Mouse (Mus musculus): Measurements from ENCODE around the gene Ssu72.
"Not testable (repeated sequence)": the region's sequence is repeated elsewhere in the genome, so short reads cannot be mapped to it uniquely, and the experiment has no call there.

The Ssu72 gene

DNA sequence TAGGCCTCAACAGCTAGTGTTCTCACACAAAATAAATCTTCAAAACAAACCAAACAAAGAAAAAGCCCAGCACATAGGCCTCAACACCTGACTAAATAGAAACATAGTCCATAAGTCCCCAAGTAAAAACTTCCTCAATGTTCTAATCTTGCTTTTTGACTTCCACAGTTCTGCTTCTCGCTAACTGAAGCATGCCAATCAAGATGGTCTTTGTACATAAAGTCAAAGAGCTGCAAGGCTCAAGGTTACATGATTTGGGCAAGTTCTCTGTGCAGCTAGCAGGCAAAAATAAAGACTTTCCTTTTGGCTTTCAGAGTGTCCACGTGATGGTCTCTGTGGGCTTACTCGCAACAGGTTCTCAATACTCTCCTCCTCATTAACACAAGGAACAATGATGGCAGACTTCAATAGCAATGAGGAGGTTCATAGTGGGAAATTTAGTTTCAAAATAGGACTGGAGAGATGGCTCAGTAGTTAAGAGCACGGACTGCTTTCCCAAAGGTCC lies 1.1 kb upstream of the Ssu72 start:
- no peak for DNase-seq

DNA sequence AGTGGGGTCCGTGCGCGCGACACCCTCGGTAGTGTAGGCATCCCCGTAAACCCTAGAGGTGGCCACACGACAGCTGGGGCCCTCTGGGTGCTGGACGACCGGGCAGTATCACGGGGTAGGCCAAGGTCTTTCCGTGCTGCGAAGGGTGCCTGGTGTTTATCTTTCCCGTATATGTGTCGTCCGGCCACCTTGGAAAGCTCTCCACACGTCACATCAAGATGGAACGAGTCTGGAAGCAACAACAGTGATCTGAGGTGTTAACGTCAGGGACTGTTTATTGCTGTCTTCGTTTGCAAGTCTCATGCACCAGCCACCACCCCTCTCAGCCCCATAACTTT lies 961 bp downstream of the Ssu72 start:
- no peak for DNase-seq

GRCm38 (mm10) chr4:155708582-155708981 lies 4.0 kb downstream of the Ssu72 start:
- no peak for DNase-seq

GRCm38 (mm10) chr4:155708988-155709387 lies 4.4 kb downstream of the Ssu72 start:
- DNase-seq, result no peak

GRCm38 (mm10) chr4:155710521-155711252 lies 6.1 kb downstream of the Ssu72 start:
- DNase-seq, result no peak

DNA sequence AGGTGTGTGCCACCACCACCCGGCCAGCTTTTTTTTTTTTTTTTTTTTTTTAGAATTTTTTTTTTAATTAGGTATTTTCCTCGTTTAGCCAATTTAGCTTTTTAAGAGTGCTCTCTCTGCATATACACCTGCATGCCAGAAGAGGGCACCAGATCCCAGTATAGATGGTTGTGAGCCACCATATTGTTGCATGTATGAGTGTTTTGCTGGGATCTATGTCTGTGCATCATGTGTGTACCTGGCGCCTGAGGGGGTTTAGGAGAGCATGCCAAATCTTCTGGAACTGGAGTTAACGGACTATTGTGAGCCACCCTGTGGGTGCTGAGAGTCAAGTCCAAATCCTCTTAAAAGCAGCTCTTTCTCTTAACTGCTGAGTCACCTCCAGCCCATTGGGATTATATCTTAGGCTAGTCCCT lies 17.1 kb downstream of the Ssu72 start:
- DNase-seq, result peak; percentile 22

DNA sequence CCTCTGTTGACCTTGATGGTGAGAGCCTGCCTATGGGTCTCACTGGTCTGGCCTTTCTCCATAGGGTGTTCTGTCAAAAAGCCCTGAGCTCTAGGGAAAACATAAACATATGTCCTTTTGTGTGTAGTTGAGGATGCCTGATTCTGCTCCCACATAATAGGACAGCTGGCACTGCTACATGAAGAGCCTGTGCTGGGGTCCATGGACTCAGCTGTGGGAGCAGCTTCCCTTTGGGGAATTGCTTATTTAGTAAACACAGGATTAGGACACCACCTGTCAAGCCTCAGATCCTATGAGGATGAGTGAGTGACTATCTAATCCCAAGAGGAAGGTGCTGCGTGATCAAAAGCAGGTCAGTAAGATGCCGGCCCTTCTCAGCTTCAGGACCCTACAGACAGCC lies 23.4 kb downstream of the Ssu72 start:
- DNase-seq, result no peak

DNA sequence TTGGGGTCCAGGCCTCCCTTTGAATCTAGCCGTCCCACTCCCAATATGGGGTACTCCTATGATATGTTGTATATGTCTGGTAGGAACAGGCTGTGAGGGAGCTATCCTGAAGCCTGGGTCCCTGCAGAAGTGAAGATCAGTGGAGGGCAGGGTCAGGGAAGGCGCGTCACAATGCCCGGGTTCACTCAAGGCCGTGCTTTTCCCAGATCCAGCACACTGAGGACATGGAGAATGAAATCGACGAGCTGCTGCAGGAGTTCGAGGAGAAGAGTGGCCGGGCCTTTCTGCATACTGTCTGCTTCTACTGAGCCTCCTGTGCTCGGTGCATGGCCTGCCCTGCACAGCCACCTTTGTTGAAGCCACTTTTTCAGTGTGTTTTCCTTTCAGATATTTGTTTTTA lies 28.7 kb downstream of the Ssu72 start:
- no peak for DNase-seq

GRCm38 (mm10) chr4:155734350-155734941 lies 29.8 kb downstream of the Ssu72 start, which contains the start of gene Tmem240:
TSS of gene Tmem240 (plus strand) at chr4:155734800.
- peak; percentile 86 for DNase-seq

- peak; percentile 60 for DNase-seq
Observed at GRCm38 (mm10) chr4:155734951-155735702, 30.5 kb downstream of the Ssu72 start.

- DNase-seq, result no peak
Observed at GRCm38 (mm10) chr4:155735788-155736187, 31.2 kb downstream of the Ssu72 start.

DNA sequence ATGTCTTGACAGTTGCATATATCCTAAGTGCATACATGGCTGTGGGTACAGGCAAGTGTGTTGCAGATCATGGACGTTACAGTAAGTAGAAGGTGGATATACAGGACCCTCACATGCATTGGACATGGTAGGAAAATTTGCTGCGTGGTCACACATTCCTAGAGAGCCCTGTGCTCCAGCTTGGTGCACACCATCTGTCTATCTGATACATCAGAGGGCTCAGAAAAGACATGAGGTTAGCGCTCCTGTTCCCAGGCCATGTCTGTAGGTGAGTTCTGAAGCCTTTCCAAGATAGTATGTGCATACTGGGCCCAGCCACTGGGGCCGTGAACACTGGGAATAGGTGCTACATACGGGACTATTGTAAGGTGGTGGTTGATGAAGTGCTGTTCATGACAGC lies 31.8 kb downstream of the Ssu72 start:
- no peak for DNase-seq

GRCm38 (mm10) chr4:155738262-155738661 lies 33.7 kb downstream of the Ssu72 start:
- no peak for DNase-seq

DNA sequence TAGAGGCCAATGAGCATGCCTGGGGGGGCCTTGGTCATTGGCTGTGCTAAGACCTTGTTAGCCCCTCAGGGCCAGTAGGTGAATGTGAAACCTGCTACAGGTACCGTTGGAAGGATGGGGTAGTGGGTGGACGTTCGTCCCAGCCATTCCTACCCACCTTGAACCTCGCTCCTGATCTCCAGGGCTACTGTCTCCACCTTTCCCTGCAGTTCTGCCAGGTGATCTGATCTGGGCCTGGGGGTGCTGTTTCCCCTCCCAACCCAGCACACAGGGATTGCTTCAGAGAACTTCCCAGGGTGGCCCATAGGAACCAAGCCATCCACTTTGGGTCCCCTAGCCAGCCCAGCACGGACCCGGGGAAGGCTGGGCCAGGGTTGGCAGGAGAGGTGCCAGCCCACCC lies 34.6 kb downstream of the Ssu72 start:
- DNase-seq, result no peak

DNA sequence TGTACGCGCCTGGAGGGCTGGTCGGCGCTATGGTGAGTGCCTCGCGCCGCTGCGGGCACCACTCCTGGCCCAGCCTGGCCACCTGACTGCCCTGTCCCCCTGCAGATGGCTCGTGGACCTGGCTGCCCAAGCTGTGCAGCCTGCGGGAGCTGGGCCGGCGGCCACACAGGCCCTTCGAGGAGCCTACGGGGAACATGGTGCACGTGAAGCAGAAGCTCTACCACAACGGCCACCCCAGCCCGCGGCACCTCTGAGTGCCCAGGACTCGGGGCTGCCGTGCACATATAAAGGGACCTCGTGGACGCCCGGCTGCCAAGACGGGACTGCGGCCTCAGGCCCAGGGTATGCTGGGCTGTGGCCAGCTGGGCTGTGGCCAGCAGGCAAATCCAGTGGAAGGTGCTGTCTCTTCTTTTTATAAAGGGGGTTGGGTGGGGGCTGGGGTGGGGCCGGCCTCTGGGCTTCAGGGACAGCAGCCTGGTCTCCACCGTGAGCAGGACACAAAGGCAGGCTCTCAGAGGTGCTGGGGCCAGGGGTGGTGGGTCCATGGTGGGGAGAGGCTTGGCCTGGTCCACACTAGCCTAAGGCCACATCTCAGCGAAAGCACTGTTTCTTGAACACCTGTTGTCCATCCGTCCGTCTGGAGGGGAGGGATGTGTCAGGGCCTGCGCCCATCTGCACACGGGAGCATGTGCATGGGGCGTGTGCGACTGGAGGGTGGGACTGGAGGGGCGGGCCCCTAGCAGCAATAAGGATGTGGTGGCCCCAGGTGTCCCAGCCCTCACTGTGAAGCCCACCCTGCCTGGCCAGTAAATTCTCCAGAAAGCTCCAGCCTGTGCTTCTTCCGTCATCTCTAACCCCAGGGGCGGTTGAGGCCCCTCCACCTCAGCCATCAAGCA lies 35.4 kb downstream of the Ssu72 start:
- DNase-seq, result no peak

GRCm38 (mm10) chr4:155740681-155741080 lies 36.1 kb downstream of the Ssu72 start:
- DNase-seq, result not testable (repeated sequence)

DNA sequence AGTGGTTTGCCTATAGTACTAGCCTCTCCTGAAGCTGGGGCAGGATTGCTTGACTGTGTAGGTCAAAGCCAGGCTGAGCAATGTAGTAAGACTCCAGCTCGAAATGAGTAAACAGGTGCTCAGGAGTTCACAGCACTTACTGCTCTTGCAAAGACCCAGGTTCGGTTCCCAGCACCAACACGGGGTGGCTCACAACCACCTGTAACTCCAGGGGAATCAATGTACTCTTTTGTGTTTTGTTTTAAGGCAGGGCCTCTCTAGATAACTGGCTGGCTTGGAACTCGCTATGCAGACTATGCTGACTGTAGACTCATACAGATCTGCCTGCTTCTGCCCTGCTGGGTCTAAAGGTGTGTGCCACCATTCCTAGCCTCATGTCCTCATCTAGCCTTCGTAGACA lies 38.1 kb downstream of the Ssu72 start:
- DNase-seq, result no peak

- no peak for DNase-seq
Observed at GRCm38 (mm10) chr4:155744474-155744873, 39.9 kb downstream of the Ssu72 start.

DNA sequence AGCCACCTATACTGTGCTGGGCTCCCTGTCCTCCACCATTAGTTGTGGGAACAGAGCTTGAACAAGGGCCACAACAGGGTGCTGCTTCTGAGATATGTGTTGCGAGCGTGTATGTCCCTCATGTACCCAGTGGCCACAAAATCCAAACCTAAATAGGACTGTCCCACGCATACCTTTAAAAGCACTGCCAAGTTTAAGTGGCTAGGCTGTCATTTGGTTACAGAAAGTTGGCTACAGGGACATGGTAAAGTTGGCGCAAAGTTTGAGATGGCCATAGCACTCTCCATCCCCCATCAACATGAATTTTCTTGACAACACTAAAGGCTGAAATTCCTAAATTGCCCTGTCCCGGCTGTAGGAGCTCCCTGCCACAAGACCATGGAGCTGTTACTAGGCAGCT lies 40.5 kb downstream of the Ssu72 start:
- no peak for DNase-seq

DNA sequence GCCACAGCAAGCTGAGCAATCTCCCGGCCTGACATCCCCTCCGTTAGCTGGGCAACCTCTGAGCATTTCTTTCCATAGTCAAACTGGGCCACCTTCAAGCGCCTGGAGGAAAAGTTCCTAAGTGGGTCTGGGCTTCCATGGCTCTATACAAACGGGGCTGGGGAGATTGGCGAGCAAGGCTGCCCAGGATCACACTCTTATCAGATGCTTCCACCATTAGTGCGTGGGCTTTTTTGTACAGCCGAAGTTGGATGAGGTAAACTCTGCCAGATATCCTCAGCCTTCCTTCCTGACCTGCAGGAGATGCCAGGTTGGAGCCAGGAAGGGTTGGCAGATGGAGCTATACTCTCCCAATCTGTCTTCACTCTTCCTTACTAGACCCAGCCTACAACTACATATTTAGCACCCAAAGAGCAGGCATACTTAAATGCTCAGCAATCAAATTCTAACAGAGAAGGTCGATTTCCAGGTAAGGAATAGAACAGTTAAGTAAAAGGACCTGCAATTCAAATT lies 41.5 kb downstream of the Ssu72 start:
- DNase-seq, result no peak

DNA sequence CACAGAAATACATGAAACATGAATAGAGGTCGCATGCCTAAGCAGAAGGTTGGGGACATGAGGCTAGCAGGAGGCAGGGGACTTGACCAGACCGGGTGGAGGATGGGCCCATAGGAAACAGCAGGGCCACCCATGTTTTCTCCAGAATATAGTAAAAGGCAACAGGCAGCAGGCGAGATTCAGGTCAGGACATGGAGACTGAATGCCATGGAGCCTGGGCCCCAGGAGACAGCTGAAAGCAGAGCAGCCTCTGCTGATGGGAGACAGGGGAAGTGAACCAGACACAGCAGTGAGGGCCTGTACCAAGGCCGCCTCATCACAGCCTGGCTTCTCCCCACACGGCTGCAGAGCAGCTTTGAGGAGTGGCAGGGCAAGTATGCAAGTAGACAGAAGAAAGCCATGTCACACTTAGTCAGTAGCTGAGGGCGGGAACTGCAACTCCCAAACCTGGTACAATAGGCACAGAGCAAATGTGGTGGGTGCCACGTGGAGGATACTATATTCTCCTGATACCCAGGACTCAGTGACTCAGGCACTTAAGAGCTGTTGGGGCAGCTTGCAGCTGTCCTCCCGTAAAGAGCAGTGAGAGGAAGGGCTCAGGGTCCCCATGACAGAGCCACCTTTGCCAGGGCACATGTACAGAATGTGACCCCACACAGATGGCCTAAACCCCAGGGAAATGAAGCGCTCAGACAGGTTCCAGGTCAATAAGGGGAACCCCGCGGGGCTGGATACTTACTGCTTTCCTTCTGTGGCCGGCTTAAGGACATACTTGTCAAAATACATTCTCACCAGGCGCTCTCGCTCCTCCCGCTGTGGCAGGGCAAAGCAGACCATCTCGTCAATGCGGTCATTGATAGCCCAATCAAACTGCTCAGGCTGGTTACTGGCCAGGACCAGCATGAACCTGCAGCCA lies 42.2 kb downstream of the Ssu72 start:
- no peak for DNase-seq

DNA sequence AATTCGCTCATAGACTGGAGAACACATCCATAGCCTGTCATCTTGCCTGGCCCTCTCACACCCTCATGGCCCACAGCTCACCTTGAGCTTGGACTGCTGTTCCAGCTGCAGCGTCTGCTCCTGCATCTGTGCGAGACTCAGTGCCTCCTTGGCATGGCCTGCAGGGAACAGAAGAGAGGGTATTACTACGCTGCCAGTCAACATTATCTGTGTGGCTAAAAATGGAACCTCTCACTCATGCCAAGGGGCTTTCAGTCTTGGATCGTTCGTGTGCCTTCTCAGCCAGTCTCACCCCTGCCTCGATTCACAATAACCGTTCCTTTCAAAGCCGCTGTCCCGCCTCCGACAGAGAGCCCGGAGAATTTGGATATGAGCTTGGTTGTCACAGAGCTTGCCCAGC lies 52.4 kb downstream of the Ssu72 start:
- DNase-seq, result no peak
